Mouse (Mus musculus): Measurements from ENCODE around the gene Atf3. TPM values are rescaled to one million over a fixed set of nuclear protein-coding genes. Genes with fewer than 3 reads are reported as not detected.

Atf3 gene
- polyA plus RNA-seq, 1 experiment from 2014 or later: 3.2 TPM

DNA sequence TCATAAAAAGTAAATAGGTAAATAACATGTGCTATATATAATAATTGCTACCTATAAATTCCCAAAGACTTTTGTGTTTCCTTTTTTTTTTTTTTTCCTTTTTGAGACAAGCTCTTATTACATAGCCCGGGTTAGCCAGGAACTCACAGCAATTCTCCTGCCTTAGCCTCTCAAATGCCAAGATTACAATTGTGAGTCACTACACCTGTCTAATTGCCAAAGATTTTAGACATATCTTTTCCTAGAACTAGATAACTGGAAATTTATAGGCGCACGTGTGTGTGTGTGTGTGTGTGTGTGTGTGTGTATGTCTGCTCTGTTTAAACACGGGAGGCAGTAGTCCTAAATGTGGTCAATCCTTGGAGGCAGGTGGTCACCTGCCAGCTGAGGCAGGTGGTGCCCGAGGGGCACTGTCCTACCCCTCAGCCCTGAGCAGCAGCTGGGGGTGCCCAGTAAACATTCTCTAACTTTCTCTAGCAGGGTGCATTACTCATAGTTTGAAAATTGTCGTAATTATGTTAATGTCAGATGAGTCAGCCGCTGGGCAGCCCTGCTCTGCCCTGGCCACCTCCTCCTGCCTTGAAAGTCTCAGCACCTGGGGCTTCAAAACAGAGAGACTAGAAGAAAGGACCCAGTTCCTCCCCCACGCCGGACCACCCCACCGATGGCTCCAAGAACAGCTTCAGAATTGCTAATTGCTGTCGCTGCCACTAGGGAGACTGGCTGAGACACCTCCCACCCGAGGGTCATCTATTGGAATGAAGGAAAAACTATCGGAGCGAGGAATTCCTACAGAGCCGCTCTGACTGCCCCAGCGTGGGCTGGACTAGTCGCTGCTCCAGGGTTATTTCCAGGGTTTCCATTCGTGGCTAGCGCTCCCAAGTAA lies 1.8 kb downstream of the Atf3 start:
- peaks cover 4% of the 10 kb centered on the region; the same call in 1 of the 2 replicates for H3K4me1 ChIP-seq (replicated peaks; ENCODE audit: insufficient read depth, low read length)
- DNase-seq (ENCODE audit: low spot score) (peak; percentile 75), ATAC-seq (replicated peaks; ENCODE audit: low FRiP score, low read depth) (peak; percentile 75; the same call in 1 of the 2 replicates)
- peak overlapping the region; percentile 48 for H3K4me2 ChIP-seq (ENCODE audit: low read length)
- H3K27ac ChIP-seq: no peak overlapping the region
- H3K27me3 ChIP-seq (ENCODE audit: insufficient read depth, low read length): no peaks in the 10 kb centered on the region
- WGBS: 18% methylated on average over 19 of the region's 19 CpGs
- no peaks in the 10 kb centered on the region for H3K9me3 ChIP-seq (replicated peaks; ENCODE audit: low read length)
- TF ChIP-seq CTCF (IDR thresholded peaks at IDR 0.05; ENCODE audit: low read depth): no peak; the same call in 1 of the 2 replicates
- H3K36me3 ChIP-seq (ENCODE audit: insufficient read depth, low read length): no peaks in the 10 kb centered on the region
- H3K4me3 ChIP-seq (replicated peaks; ENCODE audit: low read depth, low read length): no peak overlapping the region
- no peak overlapping the region for H3K9ac ChIP-seq (ENCODE audit: low read depth, low read length)

- no peak overlapping the region for H3K4me2 ChIP-seq (ENCODE audit: low read length)
- no peaks in the 10 kb centered on the region for H3K36me3 ChIP-seq (ENCODE audit: insufficient read depth, low read length)
- H3K27ac ChIP-seq: no peak overlapping the region
- WGBS: 53% methylated on average over 2 of the region's 2 CpGs
- no peaks in the 10 kb centered on the region for H3K4me1 ChIP-seq (replicated peaks; ENCODE audit: insufficient read depth, low read length)
- ATAC-seq (replicated peaks; ENCODE audit: low FRiP score, low read depth) (no peak), DNase-seq (ENCODE audit: low spot score) (no peak)
- H3K9me3 ChIP-seq (replicated peaks; ENCODE audit: low read length): no peaks in the 10 kb centered on the region
- H3K9ac ChIP-seq (ENCODE audit: low read depth, low read length): no peak overlapping the region
- TF ChIP-seq CTCF (IDR thresholded peaks at IDR 0.05; ENCODE audit: low read depth): no peak
- H3K4me3 ChIP-seq (replicated peaks; ENCODE audit: low read depth, low read length): no peak overlapping the region
- no peaks in the 10 kb centered on the region for H3K27me3 ChIP-seq (ENCODE audit: insufficient read depth, low read length)
Observed at GRCm38 (mm10) chr1:191211096-191211495, 6.7 kb downstream of the Atf3 start.

DNA sequence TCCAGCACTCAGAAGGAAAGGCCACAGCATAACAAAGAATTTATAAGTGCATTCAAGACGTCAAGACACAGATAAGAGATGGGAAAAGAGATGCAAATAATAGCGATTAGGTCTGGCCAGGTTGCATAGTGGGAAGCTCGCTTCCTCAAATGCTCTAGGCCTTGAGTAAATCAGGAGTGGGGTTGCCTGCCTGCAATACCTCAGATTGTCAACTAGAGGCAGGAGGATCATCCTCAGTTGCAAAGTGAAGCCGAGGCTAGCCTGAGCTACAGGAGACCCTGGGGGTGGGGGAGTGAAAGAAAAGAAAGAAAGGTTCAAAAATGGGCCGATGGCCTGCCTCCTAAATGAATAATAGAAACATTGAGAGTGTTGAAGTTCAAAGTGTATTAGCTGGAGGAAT lies 12.0 kb downstream of the Atf3 start:
- Histone ChIP-seq H3K4me2 (ENCODE audit: low read length) (no peak overlapping the region), H3K36me3 (ENCODE audit: insufficient read depth, low read length) (no peaks in the 10 kb centered on the region), H3K27ac (no peak overlapping the region), H3K4me3 (replicated peaks; ENCODE audit: low read depth, low read length) (no peak overlapping the region), H3K4me1 (replicated peaks; ENCODE audit: insufficient read depth, low read length) (no peaks in the 10 kb centered on the region), H3K9ac (ENCODE audit: low read depth, low read length) (no peak overlapping the region), H3K27me3 (ENCODE audit: insufficient read depth, low read length) (no peaks in the 10 kb centered on the region), H3K9me3 (replicated peaks; ENCODE audit: low read length) (no peaks in the 10 kb centered on the region)
- ATAC-seq (replicated peaks; ENCODE audit: low FRiP score, low read depth) (no peak), DNase-seq (ENCODE audit: low spot score) (no peak)
- TF ChIP-seq CTCF (IDR thresholded peaks at IDR 0.05; ENCODE audit: low read depth): no peak; the same call in 1 of the 2 replicates
- WGBS: 82% methylated on average over 5 of the region's 5 CpGs

GRCm38 (mm10) chr1:191204876-191205275 lies 13.0 kb downstream of the Atf3 start:
- Histone ChIP-seq H3K27ac (no peak overlapping the region), H3K4me2 (ENCODE audit: low read length) (no peak overlapping the region), H3K9ac (ENCODE audit: low read depth, low read length) (no peak overlapping the region), H3K4me3 (replicated peaks; ENCODE audit: low read depth, low read length) (no peak overlapping the region), H3K27me3 (ENCODE audit: insufficient read depth, low read length) (no peaks in the 10 kb centered on the region), H3K9me3 (replicated peaks; ENCODE audit: low read length) (no peaks in the 10 kb centered on the region), H3K4me1 (replicated peaks; ENCODE audit: insufficient read depth, low read length) (no peaks in the 10 kb centered on the region), H3K36me3 (ENCODE audit: insufficient read depth, low read length) (no peaks in the 10 kb centered on the region)
- DNase-seq (ENCODE audit: low spot score) (no peak), ATAC-seq (replicated peaks; ENCODE audit: low FRiP score, low read depth) (no peak)
- WGBS: 64% methylated on average over 5 of the region's 5 CpGs
- no peak for TF ChIP-seq CTCF (IDR thresholded peaks at IDR 0.05; ENCODE audit: low read depth)

GRCm38 (mm10) chr1:191203496-191203895 lies 14.3 kb downstream of the Atf3 start:
- Histone ChIP-seq H3K36me3 (ENCODE audit: insufficient read depth, low read length) (no peaks in the 10 kb centered on the region), H3K4me3 (replicated peaks; ENCODE audit: low read depth, low read length) (no peak overlapping the region), H3K4me1 (replicated peaks; ENCODE audit: insufficient read depth, low read length) (no peaks in the 10 kb centered on the region), H3K9ac (ENCODE audit: low read depth, low read length) (no peak overlapping the region), H3K27me3 (ENCODE audit: insufficient read depth, low read length) (no peaks in the 10 kb centered on the region), H3K4me2 (ENCODE audit: low read length) (no peak overlapping the region), H3K9me3 (replicated peaks; ENCODE audit: low read length) (no peaks in the 10 kb centered on the region), H3K27ac (no peak overlapping the region)
- peak; percentile 71; the same call in 1 of the 2 replicates for ATAC-seq (replicated peaks; ENCODE audit: low FRiP score, low read depth)
- 61% methylated on average over 2 of the region's 2 CpGs for WGBS
- peak; percentile 5 for DNase-seq (ENCODE audit: low spot score)
- TF ChIP-seq CTCF (IDR thresholded peaks at IDR 0.05; ENCODE audit: low read depth): no peak

DNA sequence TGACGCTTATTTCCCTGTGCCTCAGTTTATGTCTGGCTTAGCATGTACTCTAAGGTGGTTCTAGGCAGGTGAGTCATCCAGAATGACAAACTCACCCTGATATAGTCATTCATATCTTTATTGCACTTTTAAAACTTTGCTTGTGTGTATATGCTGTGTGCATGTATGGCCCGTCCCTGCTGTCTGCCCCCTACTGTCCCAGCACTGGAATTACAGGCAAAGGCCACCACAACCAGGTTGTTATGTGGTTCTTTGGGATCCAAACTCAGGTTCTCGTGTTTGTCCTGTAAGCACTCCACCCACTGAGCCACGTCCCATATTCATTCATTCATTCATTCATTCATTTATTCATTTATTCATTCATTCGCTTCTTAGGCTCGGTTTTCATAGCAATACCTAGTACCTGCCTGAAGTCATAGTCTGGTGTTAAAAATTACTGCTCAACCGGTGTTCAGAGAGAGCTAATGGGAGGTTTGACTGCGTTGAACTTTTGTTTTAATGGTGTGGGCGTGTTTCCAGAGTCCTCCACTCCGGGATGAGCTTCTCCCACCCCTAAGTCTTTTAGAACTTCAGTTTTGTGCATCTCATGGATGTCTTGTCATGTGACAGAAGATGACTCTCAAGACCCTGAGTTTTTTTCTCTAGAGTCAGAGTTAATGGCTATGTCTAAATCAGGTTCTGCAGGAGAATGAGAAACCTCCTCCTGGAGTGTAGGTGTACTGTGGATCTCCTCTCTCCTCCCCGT lies 15.5 kb downstream of the Atf3 start:
- H3K36me3 ChIP-seq (ENCODE audit: insufficient read depth, low read length): no peaks in the 10 kb centered on the region
- WGBS: 85% methylated on average over 11 of the region's 11 CpGs
- ATAC-seq (replicated peaks; ENCODE audit: low FRiP score, low read depth) (no peak), DNase-seq (ENCODE audit: low spot score) (no peak)
- no peak overlapping the region for H3K27ac ChIP-seq
- no peaks in the 10 kb centered on the region for H3K9me3 ChIP-seq (replicated peaks; ENCODE audit: low read length)
- H3K9ac ChIP-seq (ENCODE audit: low read depth, low read length): no peak overlapping the region
- no peaks in the 10 kb centered on the region for H3K27me3 ChIP-seq (ENCODE audit: insufficient read depth, low read length)
- no peaks in the 10 kb centered on the region for H3K4me1 ChIP-seq (replicated peaks; ENCODE audit: insufficient read depth, low read length)
- H3K4me3 ChIP-seq (replicated peaks; ENCODE audit: low read depth, low read length): no peak overlapping the region
- no peak overlapping the region for H3K4me2 ChIP-seq (ENCODE audit: low read length)
- peak; percentile 36; the same call in 1 of the 2 replicates for TF ChIP-seq CTCF (IDR thresholded peaks at IDR 0.05; ENCODE audit: low read depth)

Data from kidney, postnatal 0 days (tissue).